Mouse (Mus musculus) liver, embryonic 11.5 days (tissue): ENCODE measurements around the gene Atp6v0e2. TPM values are rescaled to one million over a fixed set of nuclear protein-coding genes. Genes with fewer than 3 reads are reported as not detected.

Experiments
- ATAC-seq: fragments of 200-750 bp; cut with Nextera tagmentation; replicated peaks from 2 replicates; pipeline ENCODE4 v1.8.0; 2017; ENCODE audit warnings: moderate number of reproducible peaks, mild to moderate bottlenecking, moderate TSS enrichment, moderate library complexity; ENCODE audit not compliant: low FRiP score
- DNase-seq: peaks from one replicate; pipeline ENCODE4 v3.0.0-alpha.2; 2017; ENCODE audit warnings: low spot score
- H3K27ac ChIP-seq: fragments of 300-500 bp; sonication (generic); 2 replicates; pipeline ENCODE4 v1.5.1; 2014; ENCODE audit warnings: mild to moderate bottlenecking, low read depth, low read length, control low read depth
- H3K27me3 ChIP-seq: fragments of 300-500 bp; sonication (generic); replicated peaks from 2 replicates; pipeline ENCODE4 v1.6.1; 2014; ENCODE audit warnings: low read length, mixed read lengths; ENCODE audit not compliant: control insufficient read depth, insufficient read depth
- H3K36me3 ChIP-seq: fragments of 300-500 bp; sonication (generic); 2 replicates; pipeline ENCODE4 v1.6.1; 2014; ENCODE audit warnings: mild to moderate bottlenecking, low read length, moderate library complexity, mixed read lengths; ENCODE audit not compliant: control insufficient read depth, insufficient read depth
- H3K4me1 ChIP-seq: fragments of 300-500 bp; sonication (generic); replicated peaks from 2 replicates; pipeline ENCODE4 v1.6.1; 2014; ENCODE audit warnings: low read length, mixed read lengths; ENCODE audit not compliant: control insufficient read depth, insufficient read depth
- H3K4me2 ChIP-seq: fragments of 300-500 bp; sonication (generic); 2 replicates; pipeline ENCODE4 v1.6.1; 2014; ENCODE audit warnings: mild to moderate bottlenecking, control low read depth, moderate library complexity
- H3K4me3 ChIP-seq: fragments of 300-500 bp; sonication (generic); 2 replicates; pipeline ENCODE4 v1.5.1; 2014; ENCODE audit warnings: low read depth, low read length, control low read depth
- H3K9ac ChIP-seq: fragments of 300-500 bp; sonication (generic); 2 replicates; pipeline ENCODE4 v1.6.1; 2014; ENCODE audit warnings: low read depth, low read length, control low read depth
- H3K9me3 ChIP-seq: fragments of 300-500 bp; sonication (generic); 2 replicates; pipeline ENCODE4 v1.6.1; 2016; ENCODE audit warnings: low read length, inconsistent platforms, mixed read lengths; ENCODE audit not compliant: control insufficient read depth
- WGBS: fragments of 180-500 bp; shearing (Covaris S2); extraction: QIAGEN DNeasy Blood & Tissue Kit; methylation state at CpG from one replicate; pipeline ENCODE4 v1.1.7; 2014; 5-methylcytosine and 5-hydroxymethylcytosine counted together
- polyA plus RNA-seq: library from polyadenylated mRNA; unstranded; fragments of >200 nt; fragmentation: Nextera tagmentation; extraction: Ambion mirVana; gene quantifications from 2 replicates; pipeline ENCODE4 v1.2.1, GENCODE M21; 2014

Atp6v0e2 gene
- polyA plus RNA-seq, 1 experiment from 2014 or later = 4.2 TPM

GRCm38 (mm10) chr6:48534913-48535312 is 2.5 kb upstream of the Atp6v0e2 start:
- ATAC-seq (no peak), DNase-seq (no peak)
- Histone ChIP-seq H3K4me2 (no peak overlapping the region), H3K27me3 (no peaks in the 10 kb centered on the region), H3K4me3 (no peak overlapping the region), H3K9ac (no peak overlapping the region), H3K27ac (no peak overlapping the region), H3K4me1 (no peaks in the 10 kb centered on the region), H3K9me3 (no peaks in the 10 kb centered on the region), H3K36me3 (no peaks in the 10 kb centered on the region)
- WGBS = 77% methylated on average over 8 of the region's 8 CpGs

- WGBS = 53% methylated on average over 4 of the region's 4 CpGs
- H3K9ac ChIP-seq = no peak overlapping the region
Measured at GRCm38 (mm10) chr6:48536091-48536490, 1.3 kb upstream of the Atp6v0e2 start.

GRCm38 (mm10) chr6:48538841-48539737 is 1.7 kb downstream of the Atp6v0e2 start:
- Histone ChIP-seq H3K9me3 (no peaks in the 10 kb centered on the region), H3K27ac (no peak overlapping the region), H3K9ac (no peak overlapping the region), H3K27me3 (no peaks in the 10 kb centered on the region), H3K4me3 (no peak overlapping the region), H3K4me2 (no peak overlapping the region), H3K36me3 (no peaks in the 10 kb centered on the region), H3K4me1 (no peaks in the 10 kb centered on the region)
- DNase-seq = no peak
- WGBS = 73% methylated on average over 5 of the region's 5 CpGs
- no peak for ATAC-seq

More at GRCm38 (mm10) chr6:48536091-48536490, 1.3 kb upstream of the Atp6v0e2 start:
- H3K4me3 ChIP-seq = no peak overlapping the region
- H3K36me3 ChIP-seq = no peaks in the 10 kb centered on the region
- DNase-seq (no peak), ATAC-seq (no peak)
- no peaks in the 10 kb centered on the region for H3K9me3 ChIP-seq
- no peaks in the 10 kb centered on the region for H3K4me1 ChIP-seq
- H3K27ac ChIP-seq = no peak overlapping the region
- H3K4me2 ChIP-seq = no peak overlapping the region
- H3K27me3 ChIP-seq = no peaks in the 10 kb centered on the region

GRCm38 (mm10) chr6:48539860-48540259 is 2.4 kb downstream of the Atp6v0e2 start:
- H3K4me3 ChIP-seq = no peak overlapping the region
- H3K4me1 ChIP-seq = no peaks in the 10 kb centered on the region
- ATAC-seq (no peak), DNase-seq (no peak)
- WGBS = 69% methylated on average over 5 of the region's 5 CpGs
- H3K27me3 ChIP-seq = no peaks in the 10 kb centered on the region
- H3K4me2 ChIP-seq = no peak overlapping the region
- H3K36me3 ChIP-seq = no peaks in the 10 kb centered on the region
- no peak overlapping the region for H3K27ac ChIP-seq
- no peaks in the 10 kb centered on the region for H3K9me3 ChIP-seq
- no peak overlapping the region for H3K9ac ChIP-seq

GRCm38 (mm10) chr6:48540721-48541120 is 3.3 kb downstream of the Atp6v0e2 start:
- DNase-seq (no peak), ATAC-seq (no peak)
- 53% methylated on average over 3 of the region's 3 CpGs for WGBS

GRCm38 (mm10) chr6:48541560-48542450 is 4.4 kb downstream of the Atp6v0e2 start:
- Histone ChIP-seq H3K9me3 (no peaks in the 10 kb centered on the region), H3K27me3 (no peaks in the 10 kb centered on the region), H3K4me3 (no peak overlapping the region), H3K9ac (no peak overlapping the region), H3K4me2 (no peak overlapping the region), H3K27ac (no peak overlapping the region), H3K36me3 (no peaks in the 10 kb centered on the region), H3K4me1 (no peaks in the 10 kb centered on the region)
- ATAC-seq (no peak), DNase-seq (no peak)
- 32% methylated on average over 7 of the region's 7 CpGs for WGBS

More at GRCm38 (mm10) chr6:48540721-48541120, 3.3 kb downstream of the Atp6v0e2 start:
- Histone ChIP-seq H3K4me1 (no peaks in the 10 kb centered on the region), H3K9me3 (no peaks in the 10 kb centered on the region), H3K4me3 (no peak overlapping the region), H3K27ac (no peak overlapping the region), H3K9ac (no peak overlapping the region), H3K36me3 (no peaks in the 10 kb centered on the region), H3K27me3 (no peaks in the 10 kb centered on the region), H3K4me2 (no peak overlapping the region)

GRCm38 (mm10) chr6:48542631-48543030 is 5.2 kb downstream of the Atp6v0e2 start:
- H3K27ac ChIP-seq = no peak overlapping the region
- no peaks in the 10 kb centered on the region for H3K27me3 ChIP-seq
- DNase-seq = no peak
- no peaks in the 10 kb centered on the region for H3K36me3 ChIP-seq
- no peaks in the 10 kb centered on the region for H3K9me3 ChIP-seq
- no peak overlapping the region for H3K4me2 ChIP-seq
- ATAC-seq = no peak
- H3K4me1 ChIP-seq = no peaks in the 10 kb centered on the region
- no peak overlapping the region for H3K4me3 ChIP-seq
- H3K9ac ChIP-seq = no peak overlapping the region
- 77% methylated on average over 3 of the region's 3 CpGs for WGBS

GRCm38 (mm10) chr6:48545251-48545650 is 7.8 kb downstream of the Atp6v0e2 start:
- H3K36me3 ChIP-seq = no peaks in the 10 kb centered on the region
- no peak overlapping the region for H3K4me2 ChIP-seq
- no peak for DNase-seq
- H3K4me1 ChIP-seq = no peaks in the 10 kb centered on the region
- no peak overlapping the region for H3K4me3 ChIP-seq
- no peak overlapping the region for H3K27ac ChIP-seq
- H3K9me3 ChIP-seq = no peaks in the 10 kb centered on the region
- WGBS = 76% methylated on average over 5 of the region's 5 CpGs
- H3K9ac ChIP-seq = no peak overlapping the region
- no peaks in the 10 kb centered on the region for H3K27me3 ChIP-seq
- no peak for ATAC-seq
